Mouse (Mus musculus): ENCODE data around the gene Krba1.

Gene Krba1

DNA sequence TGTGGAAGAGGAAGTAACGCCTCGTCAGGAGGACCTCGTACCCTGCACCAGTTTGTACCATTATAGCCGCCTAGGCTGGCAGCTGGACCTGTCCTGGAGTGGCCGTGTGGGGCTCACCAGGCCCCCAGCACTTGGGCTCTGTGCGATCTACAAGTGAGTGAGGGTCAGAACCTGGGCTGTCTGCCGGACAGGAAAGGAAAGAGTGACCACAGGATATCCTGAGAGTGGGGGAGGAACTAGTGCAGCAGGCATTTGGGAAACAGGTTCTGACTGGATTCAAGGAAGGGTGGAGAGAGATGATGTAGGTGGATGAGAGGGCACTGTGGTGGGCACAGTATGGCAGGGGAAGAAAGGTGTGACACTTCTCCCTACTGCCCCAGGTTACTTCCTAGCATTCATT, 53.1 kb downstream of the Krba1 start:
- no peak for DNase-seq (ENCODE audit: low spot score in 2 of 2)

DNA sequence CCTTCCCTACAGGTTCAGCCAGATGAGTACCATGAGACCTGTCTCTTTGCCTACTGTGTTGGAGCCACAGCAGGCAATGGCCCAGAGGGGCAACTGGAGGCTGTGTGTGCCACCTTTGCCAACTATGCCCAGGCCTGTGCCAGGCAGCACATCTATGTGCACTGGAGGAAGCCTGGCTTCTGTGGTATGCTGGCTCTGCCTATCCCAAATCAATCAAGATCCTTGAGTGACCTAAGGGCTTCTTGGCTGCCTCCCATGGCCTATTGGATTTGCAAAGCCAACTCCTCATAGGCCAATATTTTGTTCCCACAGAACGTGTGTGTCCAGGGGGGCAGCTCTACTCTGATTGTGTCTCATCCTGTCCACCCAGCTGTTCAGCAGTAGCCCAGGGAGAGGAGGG, 56.8 kb downstream of the Krba1 start:
- DNase-seq (ENCODE audit: low spot score in 2 of 2) = no peak

DNA sequence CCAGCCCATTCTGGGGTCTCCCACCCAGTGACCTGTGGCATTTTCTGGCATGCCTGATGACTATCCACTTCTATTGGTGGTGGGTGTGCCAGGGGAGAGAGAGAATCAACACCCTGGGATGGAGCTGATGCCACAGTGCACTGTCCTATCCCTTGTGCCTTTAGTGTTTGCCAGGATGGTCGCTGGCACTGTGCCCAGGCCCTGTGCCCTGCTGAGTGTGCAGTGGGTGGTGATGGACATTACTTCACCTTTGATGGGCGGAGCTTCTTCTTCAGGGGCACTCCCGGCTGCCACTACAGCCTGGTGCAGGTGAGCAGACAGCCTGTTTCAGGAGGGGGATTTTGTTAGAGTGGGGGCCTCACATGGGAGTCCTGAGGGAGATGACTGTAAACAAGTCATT, 57.4 kb downstream of the Krba1 start:
- no peak for DNase-seq (ENCODE audit: low spot score in 2 of 2)

DNA sequence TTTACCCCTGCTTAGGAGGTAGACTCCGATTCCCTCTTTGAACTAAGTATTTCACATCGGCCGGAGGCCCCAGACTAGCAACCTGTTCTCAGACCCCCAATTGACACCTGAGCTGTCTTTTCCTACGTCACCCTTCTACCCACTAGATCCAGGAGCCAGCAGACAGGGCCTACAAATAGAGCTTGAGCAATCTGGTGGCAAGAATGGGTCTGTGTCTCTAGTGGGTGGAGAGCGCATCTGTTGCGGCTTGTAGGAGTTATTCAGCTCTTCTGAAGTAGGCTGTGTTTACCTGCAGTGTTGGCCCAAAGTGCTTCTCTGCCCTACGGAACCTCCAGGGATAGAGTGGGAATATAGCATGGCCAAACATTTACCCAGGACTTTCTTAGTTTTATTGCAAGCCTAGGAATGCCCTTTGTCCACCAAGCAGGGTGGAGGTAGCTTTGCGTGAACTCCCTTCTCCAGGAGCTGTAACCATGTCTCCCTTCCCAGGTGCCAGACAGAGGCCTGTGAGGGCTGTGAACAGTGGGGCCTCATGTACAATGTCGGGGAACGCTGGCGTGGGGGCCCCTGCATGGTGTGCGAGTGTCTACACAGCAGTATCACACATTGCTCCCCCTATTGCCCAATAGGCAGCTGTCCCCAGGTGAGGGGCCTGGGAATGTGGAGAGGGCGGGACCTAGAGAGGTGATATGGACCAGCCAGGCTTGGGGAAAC, 69.7 kb downstream of the Krba1 start:
- no peak for DNase-seq (ENCODE audit: low spot score in 2 of 2)

DNA sequence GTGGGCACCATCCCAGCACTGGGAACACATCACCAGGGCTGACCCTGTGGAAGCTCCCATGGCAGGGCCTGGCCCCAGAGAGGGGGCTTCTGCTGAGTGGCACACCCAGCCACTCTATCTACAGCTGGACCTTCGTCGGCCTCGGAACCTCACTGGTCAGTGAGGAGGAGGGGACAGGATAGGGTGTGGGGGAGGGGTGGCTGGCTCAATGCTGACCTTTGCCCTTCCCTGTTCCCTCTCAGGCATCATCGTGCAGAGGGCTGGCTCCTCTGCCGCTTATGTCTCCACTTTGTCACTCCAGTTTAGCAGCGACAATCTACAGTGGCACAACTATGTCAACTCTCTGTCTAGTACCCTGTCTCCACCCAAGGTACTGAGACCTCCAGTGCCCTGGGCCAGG, 71.3 kb downstream of the Krba1 start:
- DNase-seq (ENCODE audit: low spot score in 2 of 2) = no peak

DNA sequence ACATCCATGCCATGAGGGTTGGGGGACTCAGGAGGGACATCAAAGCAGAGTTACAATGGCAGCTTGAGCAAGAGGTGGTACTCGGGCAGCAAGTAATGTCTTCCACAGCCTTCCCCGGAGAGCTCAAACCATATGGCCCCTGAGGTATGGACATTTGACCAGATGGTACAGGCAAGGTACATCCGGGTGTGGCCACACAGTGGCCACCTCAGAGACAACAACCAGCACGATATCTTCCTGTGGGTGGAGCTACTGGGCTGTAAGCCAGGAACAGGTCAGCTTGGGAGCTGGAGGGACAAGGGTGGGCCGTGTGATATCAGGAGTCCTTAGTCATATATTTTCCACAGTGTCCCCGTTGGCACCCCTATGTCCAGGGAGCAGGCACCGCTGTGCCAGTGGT, 72.1 kb downstream of the Krba1 start:
- DNase-seq (ENCODE audit: low spot score in 2 of 2) = no peak

Data from spleen, postnatal 14 days (tissue).